Mouse (Mus musculus) layer of hippocampus, postnatal 10 days (tissue): ENCODE results near the gene Gm10837. TPM values are rescaled to one million over a fixed set of nuclear protein-coding genes. Genes with fewer than 3 reads are reported as not detected.
A peak's percentile ranks its signal among the peaks of the same experiment; 100 is the strongest.

Experiments used
- DNase-seq, 2 experiments: peaks; one replicate each; pipeline ENCODE4 v3.0.0; 2021; ENCODE audit warnings: low spot score in 2 of 2
- total RNA-seq, 2 experiments: library from RNA; stranded (reverse); gene quantifications; 2 replicates each; pipeline ENCODE4 v1.2.3; 2021

Gene Gm10837
- total RNA-seq, 2 experiments from 2014 or later = not detected

DNA sequence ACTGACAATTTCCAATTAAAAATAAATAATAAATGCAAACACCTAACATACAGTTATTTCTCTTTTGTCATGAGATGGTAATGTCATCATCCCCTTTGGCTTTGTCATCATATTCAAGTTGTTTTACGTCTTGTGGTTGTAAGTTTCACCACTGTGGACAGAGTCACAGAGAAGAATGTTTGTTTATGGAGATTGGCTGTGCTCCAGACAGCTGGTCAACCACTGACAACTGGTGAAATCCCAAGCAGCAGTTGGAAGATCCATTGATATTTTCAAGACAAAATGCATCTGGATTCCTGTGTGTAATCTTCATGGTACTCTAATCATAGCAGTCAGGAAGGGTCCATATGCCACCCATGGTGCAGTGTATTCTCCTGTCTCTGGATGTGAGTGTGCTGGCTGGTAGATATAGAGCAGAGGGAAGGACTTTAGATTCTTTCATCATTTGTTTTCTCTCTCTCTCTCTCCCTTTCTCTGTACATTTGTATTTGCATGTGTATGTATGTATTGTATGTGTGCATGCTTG, 23.2 kb downstream of the Gm10837 start:
- DNase-seq = no peak

DNA sequence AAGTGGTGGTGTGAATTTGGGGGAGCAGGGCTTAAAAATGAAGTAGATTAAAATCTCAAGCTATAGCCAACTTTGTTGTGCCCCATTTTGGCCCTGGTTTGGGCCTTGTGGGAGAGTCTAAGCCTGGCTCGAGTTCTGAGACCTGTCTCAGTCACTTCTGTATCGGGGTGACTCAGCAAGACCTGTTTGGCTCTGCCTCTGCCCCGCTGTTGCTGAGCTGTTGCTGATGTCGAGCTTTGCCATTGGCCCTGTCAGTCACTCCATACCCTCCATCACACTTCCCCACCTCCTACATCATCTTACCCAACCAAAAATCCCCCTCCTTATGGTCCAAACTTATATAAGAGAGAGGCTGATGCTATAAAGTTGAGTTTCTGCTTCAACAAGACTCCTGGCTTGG, 38.1 kb downstream of the Gm10837 start:
- no peak for DNase-seq

DNA sequence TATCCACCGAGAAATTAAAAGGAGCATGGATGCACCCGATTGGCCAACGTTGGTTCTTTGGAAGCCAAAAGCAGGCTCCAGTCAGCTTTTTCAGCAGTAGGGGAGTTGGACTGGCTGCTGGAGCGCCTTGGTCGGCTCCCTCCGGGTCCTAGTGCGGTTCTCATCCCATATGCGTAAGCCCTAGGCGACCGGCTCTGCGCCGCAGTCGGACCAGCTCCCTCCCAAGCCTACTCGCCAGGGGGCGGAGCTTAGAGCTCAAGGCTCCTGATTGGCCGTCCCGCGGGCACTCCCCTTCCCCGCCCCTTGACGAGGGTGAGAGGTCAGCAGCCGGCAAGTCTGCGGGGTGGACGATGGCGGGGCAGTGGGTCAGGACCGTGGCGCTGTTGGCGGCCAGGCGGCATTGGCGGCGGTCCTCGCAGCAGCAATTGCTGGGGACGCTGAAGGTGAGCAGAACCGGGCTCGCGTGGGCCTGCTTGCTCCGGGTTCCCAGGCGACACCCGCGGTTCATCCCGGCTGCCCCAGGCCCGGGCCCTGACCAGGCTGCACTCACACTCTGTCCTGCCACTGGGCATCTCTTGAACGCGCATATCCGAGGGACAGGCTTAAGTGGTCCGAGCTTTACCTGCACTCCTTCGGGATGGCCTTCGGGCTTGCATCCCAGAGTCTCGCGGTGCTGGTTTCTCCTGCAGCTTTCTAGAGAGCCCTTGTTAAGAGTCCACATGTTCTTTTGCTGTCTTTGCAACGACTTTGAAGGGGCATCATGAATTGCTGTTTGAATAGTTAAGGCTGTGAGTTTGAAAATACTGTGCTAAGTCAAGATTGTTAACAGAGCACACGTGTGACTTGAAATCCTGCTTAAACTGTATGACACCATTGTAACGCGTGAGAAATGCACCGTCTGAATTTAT, 43.9 kb downstream of the Gm10837 start, which contains the start of gene Pcca:
Gene Pcca (plus strand): TSS at position 308 of the 908 bp plus-strand sequence.
- peak; percentile 96 for DNase-seq

DNA sequence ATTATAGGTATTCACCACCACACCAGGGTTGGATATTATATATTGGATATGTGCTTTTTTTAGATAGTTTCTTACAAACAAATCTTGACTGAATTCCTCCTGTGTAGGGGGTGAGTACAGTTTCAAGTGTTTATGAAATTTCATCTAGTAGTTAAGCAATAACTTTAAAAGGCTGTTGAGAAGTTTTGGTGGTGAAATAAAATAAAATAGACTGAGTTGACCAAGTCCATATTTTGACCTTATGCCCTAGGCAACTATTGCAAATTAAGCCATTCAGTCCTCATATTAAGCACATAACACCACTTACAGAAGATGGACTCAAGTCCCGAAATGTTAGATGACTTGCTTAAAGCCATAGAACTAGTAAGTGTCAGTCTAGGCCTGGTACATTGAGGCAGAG, 45.6 kb downstream of the Gm10837 start:
- DNase-seq = no peak

Other genes starting within 250 kb of the Gm10837 start
- under 1 TPM; 0.23 to 0.38 TPM for gene Gm5089, start 39.5 kb upstream of the Gm10837 start, total RNA-seq
- 1 to 10 TPM; 4.3 to 5.4 TPM for gene Zic5, start 24.9 kb upstream of the Gm10837 start, total RNA-seq
- 10 to 100 TPM; 23.7 to 25.4 TPM for gene Zic2, start 15.2 kb upstream of the Gm10837 start, total RNA-seq
- 10 to 100 TPM; 32.5 to 49.2 TPM for gene Pcca, start 43.7 kb downstream of the Gm10837 start, total RNA-seq